Mouse (Mus musculus) mouse trophoblast stem cell (cell line): ENCODE data around the gene Fcgr4.
"Not testable (repeated sequence)": the region's sequence is repeated elsewhere in the genome, so short reads cannot be mapped to it uniquely, and the experiment has no call there.

Experiments used
- in situ Hi-C, 2 experiments: fragments of 300-500 bp; cut with MseI, MboI; formaldehyde crosslinking; loops; 2 replicates in 1 of 2; 3 replicates in 1 of 2; pipeline ENCODE4 v1.15.1; 2025

Fcgr4 gene

GRCm38 (mm10) chr1:171050774-171051173 is 32.1 kb downstream of the Fcgr4 start:
- in situ Hi-C loops: no loop called here

GRCm38 (mm10) chr1:171053305-171053704 is 34.6 kb downstream of the Fcgr4 start:
- in situ Hi-C loops: no loop called here

DNA sequence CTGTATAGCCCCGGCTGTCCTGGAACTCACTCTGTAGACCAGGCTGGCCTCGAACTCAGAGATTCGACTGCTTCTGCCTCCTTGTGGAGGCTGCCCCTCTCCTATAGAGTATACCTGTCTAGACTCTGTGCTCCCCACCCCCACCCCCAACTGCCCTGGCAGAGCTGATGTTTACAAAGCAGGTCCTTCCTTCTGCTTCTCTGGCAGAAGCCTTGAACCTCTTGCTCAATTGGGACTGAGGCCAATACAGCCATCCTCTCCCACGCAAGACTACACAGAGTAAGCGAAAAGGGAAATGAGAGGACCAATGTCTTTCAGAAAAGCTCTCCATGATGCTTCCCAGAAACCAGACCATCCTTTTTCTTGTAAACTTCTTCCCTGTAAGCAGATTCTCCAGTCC is 38.5 kb downstream of the Fcgr4 start:
- in situ Hi-C loops: no loop called here

- in situ Hi-C loops: no loop called here
These were observed 40.5 kb downstream of the Fcgr4 start for GRCm38 (mm10) chr1:171059203-171059602.

DNA sequence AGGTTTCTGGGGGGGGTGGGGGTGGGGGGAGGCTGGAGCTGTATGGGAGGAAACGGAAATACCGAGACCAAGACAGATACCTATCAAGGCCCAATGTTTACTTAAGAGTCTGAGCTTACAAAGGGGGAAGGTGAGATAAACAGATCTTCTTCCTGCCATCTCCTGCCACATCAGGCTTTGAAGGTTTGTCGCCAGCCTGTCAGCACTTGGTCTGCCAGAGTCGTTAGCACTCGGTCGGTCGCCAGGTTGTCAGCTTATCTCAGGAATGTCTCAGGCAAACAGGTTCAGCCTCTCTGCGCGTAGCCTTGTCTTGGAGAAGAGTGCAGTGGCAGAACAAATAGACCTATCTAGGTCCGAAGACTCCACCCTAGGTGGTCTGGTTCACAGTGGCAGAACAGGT is 41.7 kb downstream of the Fcgr4 start:
- in situ Hi-C loops: no loop called here

DNA sequence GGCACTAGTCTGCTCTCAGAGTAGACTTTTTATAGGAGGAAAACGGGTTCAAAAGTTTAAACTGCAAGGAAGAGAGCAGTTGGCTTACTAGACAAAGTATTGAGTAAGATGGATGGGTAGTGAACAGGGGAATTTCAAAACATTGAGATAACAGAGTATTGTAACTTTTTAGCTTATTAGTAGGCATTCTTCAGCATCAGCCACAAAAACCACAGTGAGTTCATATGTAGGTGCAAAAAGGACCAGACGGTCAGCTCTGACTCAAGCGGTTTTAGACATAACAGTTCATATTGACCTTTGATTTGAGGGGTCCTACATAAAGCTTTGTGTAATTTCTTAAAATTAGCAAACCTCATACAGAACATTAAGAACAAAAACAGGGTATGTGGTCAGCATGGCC is 42.8 kb downstream of the Fcgr4 start:
- in situ Hi-C loops: no loop called here

DNA sequence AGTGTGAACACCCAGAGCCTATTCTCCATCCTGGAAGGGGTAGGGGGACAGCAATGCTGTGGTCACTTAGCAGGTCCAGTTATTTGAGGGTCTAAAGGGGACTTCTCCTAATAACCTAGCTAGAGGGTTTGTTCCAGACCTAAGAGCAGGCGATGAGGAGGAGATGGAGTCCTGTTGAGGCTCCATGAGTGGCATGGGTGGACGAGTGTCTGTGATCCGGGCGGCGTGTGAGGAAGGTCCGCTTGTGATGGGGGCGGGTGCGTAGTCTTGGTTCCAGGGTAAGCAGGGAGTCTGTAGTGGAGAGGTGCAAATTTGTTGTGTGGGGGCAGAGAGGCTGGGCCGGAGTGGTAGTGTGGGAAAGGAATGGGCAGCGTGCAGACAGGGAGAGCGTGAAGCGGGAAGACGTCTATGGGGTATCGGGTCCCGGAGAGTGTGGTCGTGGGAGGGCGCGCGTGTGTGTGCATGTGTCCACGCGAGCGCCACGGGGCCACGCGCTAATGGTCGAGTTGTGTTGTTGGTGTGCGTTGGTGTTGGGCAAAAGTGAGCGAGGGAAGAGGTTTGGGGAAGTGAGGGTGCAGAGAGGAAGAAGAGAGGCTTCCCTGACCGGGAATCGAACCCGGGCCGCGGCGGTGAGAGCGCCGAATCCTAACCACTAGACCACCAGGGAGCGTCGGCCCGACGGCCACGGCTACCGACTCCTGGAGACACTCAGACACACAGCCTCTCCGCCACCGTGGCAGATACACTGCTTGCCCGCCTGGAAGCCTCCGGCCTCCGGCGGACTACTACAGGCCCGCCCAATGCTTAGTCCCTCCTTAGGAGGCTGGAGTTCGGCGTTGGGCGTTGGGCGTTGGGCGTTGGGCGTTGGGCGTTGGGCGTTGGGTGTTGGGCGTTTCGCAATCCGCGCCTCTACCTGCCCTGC is 45.1 kb downstream of the Fcgr4 start:
- in situ Hi-C loops: not testable (repeated sequence)

GRCm38 (mm10) chr1:171064491-171065242 is 45.9 kb downstream of the Fcgr4 start, which contains the start of gene Fcgr3:
Gene Fcgr3 (minus strand): TSS chr1:171064935.
- in situ Hi-C loops: not testable (repeated sequence)

- in situ Hi-C loops: not testable (repeated sequence)
These were observed 46.5 kb downstream of the Fcgr4 start for GRCm38 (mm10) chr1:171065243-171065587.

- in situ Hi-C loops: not testable (repeated sequence)
These were observed 47.0 kb downstream of the Fcgr4 start for GRCm38 (mm10) chr1:171065768-171066167.

DNA sequence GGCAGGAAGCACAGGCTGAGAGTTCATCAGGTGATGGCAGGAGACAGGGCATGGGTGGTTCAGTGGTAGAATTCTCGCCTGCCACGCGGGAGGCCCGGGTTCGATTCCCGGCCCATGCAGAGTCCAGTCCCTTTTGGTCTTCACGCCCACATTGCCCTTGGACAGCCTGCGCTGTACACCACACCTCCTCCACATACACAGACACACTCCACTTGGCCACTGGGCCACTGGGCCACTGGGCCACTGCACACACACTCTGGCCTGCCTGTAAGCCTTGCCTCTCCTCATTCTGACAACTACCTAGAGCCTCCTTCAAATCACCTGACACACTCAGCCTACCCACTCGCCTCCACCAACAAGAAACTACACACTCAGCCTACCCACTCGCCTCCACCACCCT is 47.9 kb downstream of the Fcgr4 start:
- in situ Hi-C loops: not testable (repeated sequence)

- in situ Hi-C loops: not testable (repeated sequence)
These were observed 49.2 kb downstream of the Fcgr4 start for GRCm38 (mm10) chr1:171067928-171068327.

DNA sequence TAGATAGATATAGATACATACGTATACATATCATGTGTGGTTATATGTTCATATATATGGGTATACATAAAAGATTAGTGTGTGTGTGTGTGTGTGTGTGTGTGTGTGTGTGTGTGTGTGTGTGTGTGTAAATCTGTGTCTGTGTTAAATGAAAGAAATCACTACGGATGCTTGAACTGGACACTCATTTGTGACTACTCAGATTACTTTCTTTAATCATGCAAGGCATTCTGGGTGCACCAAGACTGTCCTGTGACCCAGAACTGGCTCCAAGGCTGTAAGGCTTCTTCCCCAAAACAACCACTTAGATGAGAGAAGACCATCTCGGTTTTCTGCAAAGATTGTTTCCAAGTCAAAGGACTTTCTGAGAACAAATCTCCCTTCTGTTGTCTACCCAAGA is 50.8 kb downstream of the Fcgr4 start:
- in situ Hi-C loops: not testable (repeated sequence)

- in situ Hi-C loops: not testable (repeated sequence)
These were observed 52.2 kb downstream of the Fcgr4 start for GRCm38 (mm10) chr1:171070879-171071278.

GRCm38 (mm10) chr1:171071726-171072125 is 53.0 kb downstream of the Fcgr4 start:
- in situ Hi-C loops: not testable (repeated sequence)

GRCm38 (mm10) chr1:171072217-171072616 is 53.5 kb downstream of the Fcgr4 start:
- in situ Hi-C loops: not testable (repeated sequence)

DNA sequence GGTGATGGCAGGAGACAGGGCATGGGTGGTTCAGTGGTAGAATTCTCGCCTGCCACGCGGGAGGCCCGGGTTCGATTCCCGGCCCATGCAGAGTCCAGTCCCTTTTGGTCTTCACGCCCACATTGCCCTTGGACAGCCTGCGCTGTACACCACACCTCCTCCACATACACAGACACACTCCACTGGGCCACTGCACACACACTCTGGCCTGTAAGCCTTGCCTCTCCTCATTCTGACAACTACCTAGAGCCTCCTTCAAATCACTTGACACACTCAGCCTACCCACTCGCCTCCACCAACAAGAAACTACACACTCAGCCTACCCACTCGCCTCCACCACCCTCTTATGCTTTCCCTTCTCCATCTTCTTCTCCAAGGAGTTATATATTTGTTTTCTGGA is 55.6 kb downstream of the Fcgr4 start:
- in situ Hi-C loops: not testable (repeated sequence)

DNA sequence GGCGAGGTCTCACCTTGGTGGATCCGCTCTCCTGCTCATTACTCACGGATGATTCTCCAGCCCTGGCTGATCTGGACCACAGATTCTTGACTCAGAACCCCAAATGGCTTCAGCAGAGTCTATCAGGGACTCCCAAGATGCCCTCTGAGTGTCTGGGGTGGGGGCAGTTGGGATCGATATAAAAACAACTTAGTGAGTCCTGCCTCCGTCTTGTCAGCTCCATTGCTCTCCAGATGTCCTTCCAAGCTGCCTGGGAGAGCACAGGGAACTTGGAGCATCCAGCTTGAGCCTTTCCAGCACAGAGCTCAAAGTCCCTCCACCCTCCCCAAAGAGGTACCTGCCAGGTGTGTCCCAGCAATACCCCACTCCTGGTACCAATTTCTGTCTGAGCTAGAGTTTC is 57.5 kb downstream of the Fcgr4 start:
- in situ Hi-C loops: not testable (repeated sequence)

DNA sequence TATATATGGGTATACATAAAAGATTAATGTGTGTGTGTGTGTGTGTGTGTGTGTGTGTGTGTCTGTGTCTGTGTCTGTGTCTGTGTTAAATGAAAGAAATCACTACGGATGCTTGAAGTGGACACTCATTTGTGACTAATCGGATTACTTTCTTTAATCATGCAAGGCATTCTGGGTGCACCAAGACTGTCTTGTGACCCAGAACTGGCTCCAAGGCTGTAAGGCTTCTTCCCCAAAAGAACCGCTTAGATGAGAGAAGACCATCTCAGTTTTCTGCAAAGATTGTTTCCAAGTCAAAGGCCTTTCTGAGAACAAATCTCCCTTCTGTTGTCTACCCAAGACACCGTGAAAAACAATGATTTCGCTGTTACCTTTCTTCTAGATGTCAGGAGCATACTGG is 58.5 kb downstream of the Fcgr4 start:
- in situ Hi-C loops: not testable (repeated sequence)

GRCm38 (mm10) chr1:171077955-171078354 is 59.2 kb downstream of the Fcgr4 start:
- in situ Hi-C loops: not testable (repeated sequence)

GRCm38 (mm10) chr1:171078419-171078818 is 59.7 kb downstream of the Fcgr4 start:
- in situ Hi-C loops: not testable (repeated sequence)

GRCm38 (mm10) chr1:171079345-171079744 is 60.6 kb downstream of the Fcgr4 start:
- in situ Hi-C loops: not testable (repeated sequence)
